Mouse (Mus musculus): ENCODE measurements at regions not wholly inside any gene's neighbourhood (a gene's known extent, or its start where the extent isn't known, plus 50 kb on each side); places are given as distances from the start of the nearest gene placed in this dataset.
A peak's percentile ranks its signal among the peaks of the same experiment; 100 is the strongest.

- H3K4me3 ChIP-seq (replicated peaks), result no peak overlapping the region
- H3K9ac ChIP-seq, result no peak overlapping the region
- no peak overlapping the region for H3K4me2 ChIP-seq (replicated peaks)
- no peaks in the 10 kb centered on the region for H3K27me3 ChIP-seq
- H3K9me3 ChIP-seq (replicated peaks), result no peaks in the 10 kb centered on the region
- H3K27ac ChIP-seq (replicated peaks), result no peak overlapping the region
- no peaks in the 10 kb centered on the region for H3K4me1 ChIP-seq
- 96% methylated on average over 1 of the region's 1 CpGs for WGBS
- no peak for ATAC-seq (ENCODE audit: insufficient number of reproducible peaks, low FRiP score, low TSS enrichment, low read depth)
- no peaks in the 10 kb centered on the region for H3K36me3 ChIP-seq
These were observed 62.3 kb upstream of the Agr3 start for GRCm38 (mm10) chr12:35863141-35863540.

- WGBS, result 59% methylated on average over 4 of the region's 4 CpGs
- no peak overlapping the region for H3K4me3 ChIP-seq (replicated peaks)
- no peak overlapping the region for H3K9ac ChIP-seq
- no peak overlapping the region for H3K4me2 ChIP-seq (replicated peaks)
- H3K27ac ChIP-seq (replicated peaks), result 0 out of 2 replicates have a peak overlapping the region, but pooled peaks have one; percentile 39
- no peaks in the 10 kb centered on the region for H3K36me3 ChIP-seq
- H3K4me1 ChIP-seq, result no peaks in the 10 kb centered on the region
- H3K9me3 ChIP-seq (replicated peaks), result no peaks in the 10 kb centered on the region
- ATAC-seq (ENCODE audit: insufficient number of reproducible peaks, low FRiP score, low TSS enrichment, low read depth), result no peak
- no peaks in the 10 kb centered on the region for H3K27me3 ChIP-seq
These were observed 72.3 kb upstream of the Agr3 start for GRCm38 (mm10) chr12:35853159-35853558.

- Histone ChIP-seq H3K4me2 (replicated peaks) (no peak overlapping the region), H3K4me3 (replicated peaks) (no peak overlapping the region), H3K36me3 (no peaks in the 10 kb centered on the region), H3K9me3 (replicated peaks) (no peaks in the 10 kb centered on the region), H3K4me1 (peaks cover 5% of the 10 kb centered on the region; the same call in 1 of the 2 replicates), H3K27ac (replicated peaks) (peak overlapping the region; percentile 76), H3K9ac (no peak overlapping the region), H3K27me3 (no peaks in the 10 kb centered on the region)
- peak; percentile 83 for ATAC-seq (ENCODE audit: insufficient number of reproducible peaks, low FRiP score, low TSS enrichment, low read depth)
- 32% methylated on average over 5 of the region's 5 CpGs for WGBS
These were observed 78.4 kb upstream of the Agr3 start for GRCm38 (mm10) chr12:35846905-35847610.

- H3K4me1 ChIP-seq, result no peaks in the 10 kb centered on the region
- H3K36me3 ChIP-seq, result no peaks in the 10 kb centered on the region
- H3K9ac ChIP-seq, result no peak overlapping the region
- H3K9me3 ChIP-seq (replicated peaks), result no peaks in the 10 kb centered on the region
- no peaks in the 10 kb centered on the region for H3K27me3 ChIP-seq
- H3K4me2 ChIP-seq (replicated peaks), result no peak overlapping the region
- no peak overlapping the region for H3K4me3 ChIP-seq (replicated peaks)
- no peak for ATAC-seq (ENCODE audit: insufficient number of reproducible peaks, low FRiP score, low TSS enrichment, low read depth)
- no peak overlapping the region for H3K27ac ChIP-seq (replicated peaks)
These were observed 88.5 kb upstream of the Agr3 start for GRCm38 (mm10) chr12:35836946-35837345.

- Histone ChIP-seq H3K27me3 (no peaks in the 10 kb centered on the region), H3K9ac (no peak overlapping the region), H3K9me3 (replicated peaks) (no peaks in the 10 kb centered on the region), H3K4me2 (replicated peaks) (no peak overlapping the region), H3K27ac (replicated peaks) (no peak overlapping the region; the same call in 1 of the 2 replicates), H3K4me3 (replicated peaks) (no peak overlapping the region), H3K36me3 (no peaks in the 10 kb centered on the region), H3K4me1 (peaks cover 4% of the 10 kb centered on the region; the same call in 1 of the 2 replicates)
- ATAC-seq (ENCODE audit: insufficient number of reproducible peaks, low FRiP score, low TSS enrichment, low read depth), result no peak
- 53% methylated on average over 3 of the region's 3 CpGs for WGBS
These were observed 92.1 kb upstream of the Agr3 start for GRCm38 (mm10) chr12:35833285-35833684.

- 83% methylated on average over 2 of the region's 2 CpGs for WGBS
- no peaks in the 10 kb centered on the region for H3K9me3 ChIP-seq (replicated peaks)
- H3K9ac ChIP-seq, result no peak overlapping the region
- H3K4me3 ChIP-seq (replicated peaks), result no peak overlapping the region
- ATAC-seq (ENCODE audit: insufficient number of reproducible peaks, low FRiP score, low TSS enrichment, low read depth), result no peak
- H3K4me2 ChIP-seq (replicated peaks), result no peak overlapping the region
- H3K4me1 ChIP-seq, result peaks cover 4% of the 10 kb centered on the region; the same call in 1 of the 2 replicates
- H3K27ac ChIP-seq (replicated peaks), result no peak overlapping the region
- H3K36me3 ChIP-seq, result no peaks in the 10 kb centered on the region
- H3K27me3 ChIP-seq, result no peaks in the 10 kb centered on the region
These were observed 93.4 kb upstream of the Agr3 start for GRCm38 (mm10) chr12:35831922-35832512.

- H3K27ac ChIP-seq (replicated peaks), result no peak overlapping the region
- H3K4me1 ChIP-seq, result peaks cover 4% of the 10 kb centered on the region; the same call in 1 of the 2 replicates
- no peak overlapping the region for H3K4me3 ChIP-seq (replicated peaks)
- no peaks in the 10 kb centered on the region for H3K27me3 ChIP-seq
- no peak for ATAC-seq (ENCODE audit: insufficient number of reproducible peaks, low FRiP score, low TSS enrichment, low read depth)
- H3K9me3 ChIP-seq (replicated peaks), result no peaks in the 10 kb centered on the region
- WGBS, result 7% methylated on average over 5 of the region's 5 CpGs
- no peaks in the 10 kb centered on the region for H3K36me3 ChIP-seq
- no peak overlapping the region for H3K4me2 ChIP-seq (replicated peaks)
- no peak overlapping the region for H3K9ac ChIP-seq
These were observed 94.2 kb upstream of the Agr3 start for GRCm38 (mm10) chr12:35831268-35831667.

- Histone ChIP-seq H3K4me3 (replicated peaks) (no peak overlapping the region), H3K4me2 (replicated peaks) (no peak overlapping the region), H3K36me3 (no peaks in the 10 kb centered on the region), H3K27ac (replicated peaks) (no peak overlapping the region), H3K9me3 (replicated peaks) (no peaks in the 10 kb centered on the region), H3K4me1 (peaks cover 10% of the 10 kb centered on the region; the same call in 1 of the 2 replicates), H3K9ac (no peak overlapping the region), H3K27me3 (no peaks in the 10 kb centered on the region)
- WGBS, result 73% methylated on average over 2 of the region's 2 CpGs
- ATAC-seq (ENCODE audit: insufficient number of reproducible peaks, low FRiP score, low TSS enrichment, low read depth), result no peak
These were observed 97.6 kb upstream of the Agr3 start for GRCm38 (mm10) chr12:35827797-35828196.

GRCm38 (mm10) chr12:35826990-35827389 is 98.4 kb upstream of the Agr3 start:
- Histone ChIP-seq H3K27ac (replicated peaks) (no peak overlapping the region), H3K36me3 (no peaks in the 10 kb centered on the region), H3K4me2 (replicated peaks) (no peak overlapping the region), H3K9me3 (replicated peaks) (no peaks in the 10 kb centered on the region), H3K27me3 (no peaks in the 10 kb centered on the region), H3K4me3 (replicated peaks) (no peak overlapping the region), H3K9ac (no peak overlapping the region), H3K4me1 (peaks cover 10% of the 10 kb centered on the region; the same call in 1 of the 2 replicates)
- no peak for ATAC-seq (ENCODE audit: insufficient number of reproducible peaks, low FRiP score, low TSS enrichment, low read depth)
- 88% methylated on average over 5 of the region's 5 CpGs for WGBS

GRCm38 (mm10) chr12:35824587-35824987 is 100.8 kb upstream of the Agr3 start:
- Histone ChIP-seq H3K27me3 (no peaks in the 10 kb centered on the region), H3K4me1 (peaks cover 6% of the 10 kb centered on the region; the same call in 1 of the 2 replicates), H3K9me3 (replicated peaks) (no peaks in the 10 kb centered on the region), H3K4me3 (replicated peaks) (no peak overlapping the region), H3K9ac (no peak overlapping the region), H3K27ac (replicated peaks) (peak overlapping the region; percentile 66), H3K4me2 (replicated peaks) (no peak overlapping the region), H3K36me3 (no peaks in the 10 kb centered on the region)
- WGBS, result 11% methylated on average over 5 of the region's 5 CpGs
- peak; percentile 19; the same call in 1 of the 2 replicates for ATAC-seq (ENCODE audit: insufficient number of reproducible peaks, low FRiP score, low TSS enrichment, low read depth)

- no peak for ATAC-seq (ENCODE audit: insufficient number of reproducible peaks, low FRiP score, low TSS enrichment, low read depth)
- H3K9me3 ChIP-seq (replicated peaks), result no peaks in the 10 kb centered on the region
- no peak overlapping the region for H3K27ac ChIP-seq (replicated peaks)
- H3K36me3 ChIP-seq, result no peaks in the 10 kb centered on the region
- no peaks in the 10 kb centered on the region for H3K4me1 ChIP-seq
- H3K9ac ChIP-seq, result no peak overlapping the region
- H3K27me3 ChIP-seq, result no peaks in the 10 kb centered on the region
- 82% methylated on average over 2 of the region's 2 CpGs for WGBS
- H3K4me2 ChIP-seq (replicated peaks), result no peak overlapping the region
- H3K4me3 ChIP-seq (replicated peaks), result no peak overlapping the region
These were observed 126.2 kb upstream of the Agr3 start for GRCm38 (mm10) chr12:35799261-35799660.
